Mouse (Mus musculus): Measurements from ENCODE around the gene Nme1. TPM values are rescaled to one million over a fixed set of nuclear protein-coding genes. Genes with fewer than 3 reads are reported as not detected.

Gene Nme1
- polyA plus RNA-seq, 1 experiment from 2014 or later, result 83.1 TPM

DNA sequence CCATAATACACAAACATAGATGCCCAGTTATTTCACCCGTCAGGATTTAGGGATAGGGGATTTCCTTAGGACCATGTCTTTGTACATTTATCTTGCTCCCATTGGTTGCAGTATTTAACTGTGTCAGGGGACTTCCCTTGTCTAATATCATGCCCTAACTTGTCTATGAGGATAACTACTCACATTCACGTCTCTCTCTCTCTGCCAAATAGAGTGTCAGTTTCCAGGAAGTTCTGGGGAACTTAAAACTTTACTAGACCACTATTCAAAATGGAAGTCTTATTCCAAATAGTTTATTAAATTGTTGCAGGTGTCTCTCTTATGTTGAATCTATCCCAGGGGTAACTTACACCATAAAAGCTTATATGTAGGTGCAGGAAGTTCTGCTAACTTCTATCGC is 56.7 kb downstream of the Nme1 start:
- H3K27ac ChIP-seq (ENCODE audit: low read length), result no peak overlapping the region
- ATAC-seq (ENCODE audit: low read depth), result no peak
- H3K4me3 ChIP-seq (ENCODE audit: low read depth, low read length), result no peak overlapping the region
- no peak overlapping the region for H3K9ac ChIP-seq (ENCODE audit: low read depth, low read length)
- H3K9me3 ChIP-seq (replicated peaks; ENCODE audit: control insufficient read depth, low read length), result no peaks in the 10 kb centered on the region
- H3K4me1 ChIP-seq (ENCODE audit: control insufficient read depth, low read depth, low read length), result no peaks in the 10 kb centered on the region
- no peaks in the 10 kb centered on the region for H3K27me3 ChIP-seq (ENCODE audit: control insufficient read depth, insufficient read depth, low read depth, low read length)
- no peak overlapping the region for H3K4me2 ChIP-seq (ENCODE audit: low read depth, low read length)
- 85% methylated on average over 3 of the region's 3 CpGs for WGBS (ENCODE audit: insufficient replicate concordance)
- H3K36me3 ChIP-seq (ENCODE audit: control insufficient read depth, insufficient read depth), result peaks cover 5% of the 10 kb centered on the region

GRCm38 (mm10) chr11:93908829-93909228 is 59.5 kb downstream of the Nme1 start:
- H3K36me3 ChIP-seq (ENCODE audit: control insufficient read depth, insufficient read depth), result peaks cover 5% of the 10 kb centered on the region
- no peak overlapping the region for H3K9ac ChIP-seq (ENCODE audit: low read depth, low read length)
- H3K9me3 ChIP-seq (replicated peaks; ENCODE audit: control insufficient read depth, low read length), result no peaks in the 10 kb centered on the region
- 70% methylated on average over 9 of the region's 9 CpGs for WGBS (ENCODE audit: insufficient replicate concordance)
- no peaks in the 10 kb centered on the region for H3K4me1 ChIP-seq (ENCODE audit: control insufficient read depth, low read depth, low read length)
- H3K27ac ChIP-seq (ENCODE audit: low read length), result no peak overlapping the region
- no peak overlapping the region for H3K4me2 ChIP-seq (ENCODE audit: low read depth, low read length)
- no peaks in the 10 kb centered on the region for H3K27me3 ChIP-seq (ENCODE audit: control insufficient read depth, insufficient read depth, low read depth, low read length)
- no peak for ATAC-seq (ENCODE audit: low read depth)
- no peak overlapping the region for H3K4me3 ChIP-seq (ENCODE audit: low read depth, low read length)

GRCm38 (mm10) chr11:93907839-93908238 is 60.5 kb downstream of the Nme1 start:
- Histone ChIP-seq H3K4me3 (ENCODE audit: low read depth, low read length) (no peak overlapping the region), H3K4me2 (ENCODE audit: low read depth, low read length) (no peak overlapping the region), H3K27me3 (ENCODE audit: control insufficient read depth, insufficient read depth, low read depth, low read length) (no peaks in the 10 kb centered on the region), H3K4me1 (ENCODE audit: control insufficient read depth, low read depth, low read length) (no peaks in the 10 kb centered on the region), H3K9me3 (replicated peaks; ENCODE audit: control insufficient read depth, low read length) (no peaks in the 10 kb centered on the region), H3K9ac (ENCODE audit: low read depth, low read length) (no peak overlapping the region), H3K27ac (ENCODE audit: low read length) (no peak overlapping the region), H3K36me3 (ENCODE audit: control insufficient read depth, insufficient read depth) (peaks cover 3% of the 10 kb centered on the region)
- 62% methylated on average over 3 of the region's 3 CpGs for WGBS (ENCODE audit: insufficient replicate concordance)
- no peak for ATAC-seq (ENCODE audit: low read depth)

Other genes starting within 250 kb of the Nme1 start
- 8.7 and 9.4 TPM in 2 replicates for gene Utp18, start 82.8 kb downstream of the Nme1 start, polyA plus RNA-seq (2015; fragmentation: Nextera tagmentation; extraction: Ambion mirVana)
- 5.4 TPM in 2 replicates for gene Mbtd1, start 82.7 kb downstream of the Nme1 start, polyA plus RNA-seq (2015; fragmentation: Nextera tagmentation; extraction: Ambion mirVana)
- gene Nme2, start 12.3 kb downstream of the Nme1 start, polyA plus RNA-seq (2015; fragmentation: Nextera tagmentation; extraction: Ambion mirVana), result 166 and 169 TPM in 2 replicates
- gene Gm20390, start 228 bp downstream of the Nme1 start, polyA plus RNA-seq (2015; fragmentation: Nextera tagmentation; extraction: Ambion mirVana), result 183 and 194 TPM in 2 replicates
- gene Spag9, start 27.6 kb upstream of the Nme1 start, polyA plus RNA-seq (2015; fragmentation: Nextera tagmentation; extraction: Ambion mirVana), result 10.5 and 11.2 TPM in 2 replicates
- gene Tob1, start 242.9 kb upstream of the Nme1 start, polyA plus RNA-seq (2015; fragmentation: Nextera tagmentation; extraction: Ambion mirVana), result 11.6 and 11.8 TPM in 2 replicates

Data from liver, embryonic 16.5 days (tissue).